Mouse (Mus musculus) CH12.LX (cell line): Measurements from ENCODE around the gene Eef2kmt. TPM values are rescaled to one million over a fixed set of nuclear protein-coding genes. Genes with fewer than 3 reads are reported as not detected.
"Not testable (repeated sequence)": the region's sequence is repeated elsewhere in the genome, so short reads cannot be mapped to it uniquely, and the experiment has no call there.

Source experiments
- DNase-seq: peaks from one replicate; pipeline ENCODE4 v3.0.0-alpha.2; 2013; ENCODE audit errors: extremely low read depth
- H3K27ac ChIP-seq: 2 replicates; pipeline ENCODE4 v1.5.1; 2012; ENCODE audit warnings: low read depth, mild to moderate bottlenecking, control low read depth, moderate library complexity; ENCODE audit not compliant: insufficient read depth
- H3K27me3 ChIP-seq: replicated peaks from 2 replicates; pipeline ENCODE3; 2012; ENCODE audit warnings: inconsistent platforms
- H3K36me3 ChIP-seq, 2 experiments: replicated peaks in 1 of 2; 2 replicates each; pipeline versions ENCODE3 to v1.6.1; 2012; ENCODE audit warnings: inconsistent platforms in 1 of 2, low read length in 1 of 2, mild to moderate bottlenecking in 1 of 2, mixed read lengths in 1 of 2, moderate library complexity in 1 of 2; ENCODE audit not compliant: control insufficient read depth in 1 of 2, insufficient read depth in 1 of 2
- H3K4me1 ChIP-seq, 2 experiments: 2 replicates each; pipeline ENCODE4 v1.6.1; 2012; ENCODE audit warnings: inconsistent platforms in 1 of 2, moderate library complexity in 1 of 2; ENCODE audit not compliant: insufficient read depth in 2 of 2, control insufficient read depth in 1 of 2
- H3K4me2 ChIP-seq: 2 replicates; pipeline ENCODE4 v1.6.1; 2012; ENCODE audit warnings: low read depth, mild to moderate bottlenecking, control low read depth; ENCODE audit not compliant: poor library complexity, insufficient read depth, severe bottlenecking
- H3K4me3 ChIP-seq, 3 experiments: fragments of 150-350 bp in 1 of 3; sonication (generic) in 1 of 3; replicated peaks in 1 of 3; 2 replicates each; pipeline versions ENCODE3 to v1.5.1; 2011 to 2012; ENCODE audit warnings: low read depth in 2 of 3, low read length in 2 of 3, mild to moderate bottlenecking in 2 of 3, moderate library complexity in 2 of 3, control low read depth in 1 of 3, improper control_type of control experiment in 1 of 3, inconsistent platforms in 1 of 3, mixed read lengths in 1 of 3; ENCODE audit not compliant: poor library complexity in 1 of 3
- H3K79me2 ChIP-seq: replicated peaks from 2 replicates; pipeline ENCODE4 v1.6.1; 2012; ENCODE audit warnings: mild to moderate bottlenecking, moderate library complexity; ENCODE audit not compliant: control insufficient read depth, poor library complexity, insufficient read depth, severe bottlenecking; ENCODE audit errors: extremely low read depth
- H3K9ac ChIP-seq: 2 replicates; pipeline ENCODE4 v1.6.1; 2012; ENCODE audit warnings: low read depth, mild to moderate bottlenecking, control low read depth, moderate library complexity; ENCODE audit not compliant: insufficient read depth
- H3K9me3 ChIP-seq: replicated peaks from 2 replicates; pipeline ENCODE3; 2012; ENCODE audit warnings: low read length, inconsistent platforms, mixed read lengths
- ELF1 ChIP-seq: IDR thresholded peaks from 2 replicates; pipeline ENCODE4 v1.6.1; 2014; ENCODE audit warnings: low read depth, mild to moderate bottlenecking, inconsistent platforms, low read length, improper control_type of control experiment
- POLR2A ChIP-seq: IDR thresholded peaks from 2 replicates; pipeline ENCODE4 v1.6.1; 2011; ENCODE audit warnings: low read depth, mild to moderate bottlenecking, improper control_type of control experiment, low read length
- TCF12 ChIP-seq: IDR thresholded peaks from 2 replicates; pipeline ENCODE4 v1.6.1; 2014; ENCODE audit warnings: low read depth, mild to moderate bottlenecking, inconsistent platforms, low read length, improper control_type of control experiment
- USF1 ChIP-seq: IDR thresholded peaks from 2 replicates; pipeline ENCODE4 v1.6.1; 2014; ENCODE audit warnings: low read depth, mild to moderate bottlenecking, inconsistent platforms, low read length, improper control_type of control experiment
- dilution Hi-C: fragments of 300-500 bp; cut with MboI; formaldehyde crosslinking; loops from 2 replicates; pipeline ENCODE4 v1.14.3; 2020; ENCODE audit warnings: low sequenced_read_pairs; ENCODE audit not compliant: extremely low pct_unique_long_range_greater_than_20kb, extremely low pct_ligation_motif_present
- in situ Hi-C: fragments of 300-500 bp; cut with MboI; formaldehyde crosslinking; loops from 3 replicates; pipeline ENCODE4 v1.14.3; 2019; ENCODE audit warnings: low sequenced_read_pairs, low pct_ligation_motif_present, low pct_unique_long_range_greater_than_20kb, mixed read lengths
- polyA plus RNA-seq: library from polyadenylated mRNA; unstranded; fragments of >175 nt; gene quantifications from 2 replicates; pipeline ENCODE4 v1.2.1, GENCODE M21; 2012; ENCODE audit warnings: low read depth; ENCODE audit not compliant: insufficient read length
- total RNA-seq, 2 experiments: library from RNA; depleted of rRNA; stranded (reverse); fragments of 300-350 nt in 1 of 2; fragments of >200 nt in 1 of 2; gene quantifications; 2 replicates each; pipeline ENCODE4 v1.2.3; 2012 to 2014

Gene Eef2kmt
- total and polyA plus RNA-seq, 3 experiments: 38.5 to 41.6 (median 39.8) TPM

- peak overlapping the region in 2 of 3 experiments; percentile 44 to 84 for H3K4me3 ChIP-seq
- peaks cover 6 to 24% of the 10 kb centered on the region in 2 experiments; a peak in 3 of 4 replicates for H3K4me1 ChIP-seq
- H3K27ac ChIP-seq: no peak overlapping the region
- H3K4me2 ChIP-seq: peak overlapping the region; percentile 50
- dilution Hi-C loops (no loop called here), in situ Hi-C loops (no loop called here)
- no peak for DNase-seq
- TF ChIP-seq TCF12 (no peak), POLR2A (no peak), USF1 (no peak), ELF1 (no peak)
- peaks cover 11% of the 10 kb centered on the region for H3K9me3 ChIP-seq
- H3K36me3 ChIP-seq: peaks cover 9 to 27% of the 10 kb centered on the region in 2 experiments
- peaks cover 4% of the 10 kb centered on the region for H3K27me3 ChIP-seq
- H3K9ac ChIP-seq: no peak overlapping the region; the same call in 1 of the 2 replicates
- peaks cover 15% of the 10 kb centered on the region; the same call in 1 of the 2 replicates for H3K79me2 ChIP-seq
These were observed 22.8 kb downstream of the Eef2kmt start for GRCm38 (mm10) chr16:5232982-5233381.

DNA sequence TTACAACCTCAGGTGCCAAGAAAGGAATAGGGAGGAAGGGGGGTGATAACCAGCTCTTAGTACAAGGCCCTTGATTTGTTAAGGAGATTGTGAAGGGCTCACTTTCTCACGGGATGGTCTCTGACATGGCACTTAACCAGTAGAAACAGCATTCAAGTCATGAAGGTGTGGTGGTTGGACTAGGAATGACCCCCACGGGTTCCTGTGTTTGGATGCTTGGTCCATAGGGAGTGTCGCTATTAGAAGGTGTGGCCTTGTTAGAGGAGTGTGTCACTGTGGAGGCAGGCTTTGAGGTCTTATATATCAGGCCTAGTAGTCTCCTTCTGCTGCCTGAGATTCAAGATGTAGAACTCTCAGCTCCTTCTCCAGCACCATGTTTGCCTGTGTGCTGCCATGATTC is 27.7 kb downstream of the Eef2kmt start:
- H3K9ac ChIP-seq, H3K27me3 ChIP-seq, in situ Hi-C loops, H3K4me1 ChIP-seq, dilution Hi-C loops, DNase-seq, H3K79me2 ChIP-seq, H3K36me3 ChIP-seq, H3K27ac ChIP-seq, H3K4me3 ChIP-seq, H3K4me2 ChIP-seq: not testable (repeated sequence)
- H3K9me3 ChIP-seq: peaks cover 11% of the 10 kb centered on the region

- H3K27me3 ChIP-seq, H3K27ac ChIP-seq, H3K4me2 ChIP-seq, dilution Hi-C loops, H3K4me1 ChIP-seq, DNase-seq, in situ Hi-C loops, H3K9ac ChIP-seq, H3K4me3 ChIP-seq, H3K79me2 ChIP-seq, H3K36me3 ChIP-seq: not testable (repeated sequence)
- peaks cover 11% of the 10 kb centered on the region for H3K9me3 ChIP-seq
These were observed 28.3 kb downstream of the Eef2kmt start for GRCm38 (mm10) chr16:5227501-5227900.

GRCm38 (mm10) chr16:5226534-5226933 is 29.2 kb downstream of the Eef2kmt start:
- H3K27ac ChIP-seq, H3K79me2 ChIP-seq, H3K4me2 ChIP-seq, DNase-seq, H3K36me3 ChIP-seq, H3K9ac ChIP-seq, dilution Hi-C loops, H3K4me3 ChIP-seq, H3K4me1 ChIP-seq, in situ Hi-C loops: not testable (repeated sequence)
- H3K27me3 ChIP-seq: peaks cover 18% of the 10 kb centered on the region
- peaks cover 11% of the 10 kb centered on the region for H3K9me3 ChIP-seq
